ENCODE assay signal across 8 mouse cellular contexts in genomic region chr11:77800869-77801701, GRCm38 (mm10). TPM values are rescaled to one million over a fixed set of nuclear protein-coding genes. Genes with fewer than 3 reads are reported as not detected.
DNase-seq lines count a peak whose midpoint lies in the region; ATAC-seq lines count a peak whose summit lies in the region.

No protein-coding gene starts in this region.

- H3K4me2 ChIP-seq in forebrain, embryonic 12.5 days = no peak overlapping the region

- peaks cover 26% of the 10 kb centered on the region for H3K4me1 ChIP-seq in forebrain, embryonic 12.5 days
- H3K4me1 ChIP-seq in megakaryocyte, embryonic 14.5 days = peaks cover 64% of the 10 kb centered on the region

- H3K36me3 ChIP-seq in forebrain, embryonic 12.5 days (replicated peaks) = no peaks in the 10 kb centered on the region
- H3K36me3 ChIP-seq in megakaryocyte, embryonic 14.5 days (replicated peaks; ENCODE audit: low read length) = peaks cover 7% of the 10 kb centered on the region

- H3K27me3 ChIP-seq in forebrain, embryonic 12.5 days = no peaks in the 10 kb centered on the region
- no peaks in the 10 kb centered on the region for H3K27me3 ChIP-seq in megakaryocyte, embryonic 14.5 days (replicated peaks)

- H3K9me3 ChIP-seq in forebrain, embryonic 12.5 days = no peaks in the 10 kb centered on the region
- H3K9me3 ChIP-seq in megakaryocyte, embryonic 14.5 days = no peaks in the 10 kb centered on the region

- peak; percentile 88 for DNase-seq in A20 (ENCODE audit: low read depth, low spot score)
- DNase-seq in T-cell, adult 2 months (ENCODE audit: low spot score) = peak; percentile 88
- peak; percentile 78 to 82 for DNase-seq in heart, postnatal 36 days
- peak; percentile 76 to 83 for DNase-seq in kidney, postnatal 4 days
- peak; percentile 72 to 88 for DNase-seq in spleen, postnatal 4 days (ENCODE audit: low spot score in 2 of 2)
- no peak for DNase-seq in cerebellum, adult 18-20 months

- no peak overlapping the region for H3K27ac ChIP-seq in forebrain, embryonic 12.5 days

- WGBS in forebrain, embryonic 12.5 days = 33% methylated on average over 15 of the region's 15 CpGs

- H3K4me3 ChIP-seq in forebrain, embryonic 12.5 days (replicated peaks) = no peak overlapping the region
- peak overlapping the region; percentile 91 for H3K4me3 ChIP-seq in megakaryocyte, embryonic 14.5 days (replicated peaks)

- peak; percentile 64; the same call in 1 of the 2 replicates for ATAC-seq in forebrain, embryonic 12.5 days (ENCODE audit: low FRiP score)

- no peak overlapping the region for H3K9ac ChIP-seq in forebrain, embryonic 12.5 days

- intact Hi-C loops in heart, postnatal 36 days (cut with DNase I) = no loop called here

RNA-seq across cellular contexts. Expression of gene Gm10277, which starts 13.5 kb away (rescaled TPM):
- 2.1 and 2.9 TPM in 2 replicates for polyA plus RNA-seq in forebrain, embryonic 12.5 days (2016; fragmentation: Nextera tagmentation; extraction: Ambion mirVana)
- not detected for total RNA-seq in heart, postnatal 36 days (2021)
- not detected in 2 replicates for polyA plus RNA-seq in megakaryocyte, embryonic 14.5 days (2012; ENCODE audit: insufficient read depth, low replicate concordance)

RNA-seq across cellular contexts. Expression of gene Myo18a, which starts 38.0 kb away (rescaled TPM):
- polyA plus RNA-seq in forebrain, embryonic 12.5 days (2016; fragmentation: Nextera tagmentation; extraction: Ambion mirVana) = 49.4 and 56.7 TPM in 2 replicates
- 100 to 1,000 TPM; 256 to 280 TPM for total RNA-seq in heart, postnatal 36 days (2021)
- 6.7 and 20.0 TPM in 2 replicates for polyA plus RNA-seq in megakaryocyte, embryonic 14.5 days (2012; ENCODE audit: insufficient read depth, low replicate concordance)

Comparison
In these comparisons a context has a peak if more than half of its experiments do, and no peak if none do; other contexts are left out.
1. DNase-seq: peak in A20 (single experiment), T-cell, adult 2 months (single experiment), heart, postnatal 36 days (2 of 2), kidney, postnatal 4 days (2 of 2) and spleen, postnatal 4 days (2 of 2); none in cerebellum, adult 18-20 months (0 of 2).